17 mouse cellular contexts compared by ENCODE assay signal in genomic region chr10:122665652-122666051, GRCm38 (mm10).
"Had no signal": no experiment of that assay in that cellular context is flagged by ENCODE, and none has a peak within 500 bp of the region (broad histone marks: within the 10 kb centered on the region; RNA-seq: fewer than 3 reads in every experiment).

No protein-coding gene starts in this region.

- DNase-seq: gastrocnemius, adult 2 months; gastrocnemius, postnatal 10 days; gastrocnemius, postnatal 25 days; heart, adult 18-20 months; heart, postnatal 10 days; heart, postnatal 4 days; kidney, adult 18-20 months; kidney, adult 8-10 months; kidney, postnatal 10 days; kidney, postnatal 25 days; kidney, postnatal 4 days; liver; liver, embryonic 13.5 days had no signal

- ATAC-seq: hindbrain, embryonic 16.5 days; inflammation-experienced regulatory T-cells, adult 6 months; intestine, embryonic 15.5 days; intestine, postnatal 0 days had no signal
